Mouse (Mus musculus) 416B (cell line): ENCODE measurements at regions not wholly inside any gene's neighbourhood (a gene's known extent, or its start where the extent isn't known, plus 50 kb on each side); places are given as distances from the start of the nearest gene placed in this dataset.

Experiments
- DNase-seq: peaks from one replicate; pipeline ENCODE4 v3.0.0; 2011; ENCODE audit warnings: low read depth

DNA sequence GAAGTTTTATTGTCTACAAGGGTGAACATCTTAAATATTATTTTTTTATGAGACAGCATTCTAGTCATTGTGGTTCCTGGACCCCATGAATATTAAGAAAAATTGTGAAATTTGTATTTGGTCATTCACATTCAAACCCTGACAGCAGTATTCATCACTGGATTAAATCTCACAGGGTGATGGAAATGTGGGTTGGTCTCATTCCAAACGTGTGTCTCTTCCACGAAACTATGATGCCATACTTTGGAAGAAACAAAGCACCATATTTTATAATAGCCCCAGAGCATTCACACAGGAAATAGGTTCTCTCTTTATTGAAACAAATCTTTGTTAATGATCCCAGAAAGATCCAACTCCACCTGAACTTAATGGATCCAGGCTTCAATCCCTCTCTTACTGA is 156.2 kb upstream of the Tgfbr2 start:
- DNase-seq: no peak

DNA sequence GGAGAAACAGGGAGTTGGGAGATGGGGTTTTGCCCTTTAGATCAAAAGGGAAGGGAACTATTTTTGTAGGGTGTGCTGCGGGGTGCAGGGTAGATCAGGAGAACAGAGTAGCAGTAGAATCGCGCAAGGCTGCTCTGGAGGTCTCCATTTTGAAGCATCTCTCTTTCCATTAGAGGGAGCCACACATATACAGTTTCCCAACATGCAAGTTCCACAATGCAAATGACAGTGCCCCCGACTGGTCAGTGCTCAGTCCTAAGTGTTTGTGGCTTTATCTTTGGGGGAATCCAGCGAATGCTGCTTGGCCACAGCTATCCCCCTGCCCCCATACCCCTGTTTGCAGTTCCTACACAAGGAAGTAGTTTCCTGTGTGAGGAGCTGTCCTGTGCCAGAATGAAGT is 155.6 kb upstream of the Tgfbr2 start:
- DNase-seq: peak; percentile 59

DNA sequence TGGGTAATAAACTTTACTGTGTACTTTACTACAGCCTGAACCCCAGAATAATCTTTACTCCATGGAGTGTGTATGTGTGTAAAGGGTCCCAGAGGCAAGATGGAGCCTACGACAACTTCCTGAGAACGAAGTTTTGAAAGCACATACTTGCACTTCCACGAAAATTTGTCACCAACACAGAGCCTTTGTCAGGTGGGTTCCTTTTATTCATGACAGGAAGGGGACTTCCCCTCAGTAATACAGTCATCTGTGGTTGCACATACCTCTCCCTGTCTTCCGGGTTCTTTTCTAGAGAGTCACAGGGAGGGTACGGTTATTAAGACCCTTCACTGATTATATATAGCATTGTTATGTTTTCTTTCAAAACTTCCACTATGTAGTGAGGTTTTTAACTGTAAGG is 154.0 kb upstream of the Tgfbr2 start:
- DNase-seq: no peak

- no peak for DNase-seq
Measured at GRCm38 (mm10) chr9:116328201-116328600, 153.0 kb upstream of the Tgfbr2 start.

- DNase-seq: no peak
Measured at GRCm38 (mm10) chr9:116327080-116327479, 151.9 kb upstream of the Tgfbr2 start.

- DNase-seq: no peak
Measured at GRCm38 (mm10) chr9:116324971-116325370, 149.8 kb upstream of the Tgfbr2 start.

GRCm38 (mm10) chr9:116323871-116324721 is 148.9 kb upstream of the Tgfbr2 start:
- DNase-seq: no peak

GRCm38 (mm10) chr9:116321908-116322307 is 146.7 kb upstream of the Tgfbr2 start:
- DNase-seq: no peak

GRCm38 (mm10) chr9:116319421-116319820 is 144.3 kb upstream of the Tgfbr2 start:
- DNase-seq: no peak

GRCm38 (mm10) chr9:116316582-116317095 is 141.5 kb upstream of the Tgfbr2 start:
- DNase-seq: no peak

DNA sequence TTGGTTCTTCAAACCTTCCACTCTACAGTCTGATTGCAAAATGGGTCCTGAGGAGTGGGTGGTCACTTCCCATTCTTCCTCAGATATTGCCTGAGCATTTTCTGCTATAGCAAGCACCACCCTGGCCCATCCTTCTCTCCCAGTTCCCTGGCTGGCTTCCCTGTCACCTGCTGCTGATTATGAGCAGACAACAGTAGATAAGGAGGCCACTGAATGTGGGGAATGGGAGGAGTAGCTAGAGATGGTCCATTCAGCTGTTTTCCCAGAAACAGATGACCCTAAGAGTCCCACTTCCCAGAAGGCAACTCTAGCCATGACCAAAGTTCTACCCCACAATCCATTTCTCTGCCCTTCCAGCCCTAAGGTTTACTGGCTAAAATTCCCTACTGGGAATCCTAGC is 139.6 kb upstream of the Tgfbr2 start:
- no peak for DNase-seq

GRCm38 (mm10) chr9:116313932-116314790 is 139.0 kb upstream of the Tgfbr2 start:
- DNase-seq: no peak

DNA sequence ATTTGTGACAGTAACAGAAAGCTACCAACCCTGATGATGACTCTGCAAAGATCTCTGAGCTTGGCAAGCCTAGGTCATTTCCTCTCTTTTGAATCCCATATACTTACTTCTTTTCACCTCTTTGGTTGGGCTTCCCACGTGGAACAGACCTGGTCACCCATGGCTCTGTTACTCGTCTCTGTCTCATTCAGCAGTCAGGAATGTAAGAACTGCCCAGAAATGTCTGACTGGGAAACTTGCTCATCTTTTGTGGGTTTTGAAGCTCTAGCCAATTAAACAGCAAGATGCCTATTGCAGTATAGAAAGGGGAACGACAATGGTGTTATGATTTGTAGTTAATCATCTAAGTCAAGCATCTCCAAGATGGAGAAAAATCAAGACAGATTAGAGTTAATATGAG is 136.2 kb upstream of the Tgfbr2 start:
- DNase-seq: no peak

- DNase-seq: no peak
Measured at GRCm38 (mm10) chr9:116301602-116302001, 126.4 kb upstream of the Tgfbr2 start.

GRCm38 (mm10) chr9:116298791-116299190 is 123.6 kb upstream of the Tgfbr2 start:
- no peak for DNase-seq

GRCm38 (mm10) chr9:116296349-116296748 is 121.2 kb upstream of the Tgfbr2 start:
- DNase-seq: no peak

DNA sequence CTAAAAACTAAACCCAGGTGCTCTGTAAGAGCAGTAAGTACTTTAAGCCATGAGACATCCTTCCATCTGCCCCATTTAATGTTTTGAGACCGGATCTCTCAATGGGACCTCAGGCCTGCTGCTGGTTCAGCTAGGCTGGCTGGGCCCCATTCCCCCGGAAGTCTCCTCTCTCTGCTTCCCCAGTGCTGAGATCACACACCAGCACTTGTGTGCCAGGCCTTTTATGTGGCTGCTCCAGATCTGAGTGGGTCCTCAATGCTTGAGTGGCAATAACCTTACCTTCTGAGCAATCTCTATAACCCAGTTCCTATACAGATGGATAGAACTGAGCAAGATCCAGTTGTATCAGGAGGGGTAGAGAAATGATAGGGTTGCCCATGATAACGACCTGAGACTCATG is 118.9 kb upstream of the Tgfbr2 start:
- no peak for DNase-seq

DNA sequence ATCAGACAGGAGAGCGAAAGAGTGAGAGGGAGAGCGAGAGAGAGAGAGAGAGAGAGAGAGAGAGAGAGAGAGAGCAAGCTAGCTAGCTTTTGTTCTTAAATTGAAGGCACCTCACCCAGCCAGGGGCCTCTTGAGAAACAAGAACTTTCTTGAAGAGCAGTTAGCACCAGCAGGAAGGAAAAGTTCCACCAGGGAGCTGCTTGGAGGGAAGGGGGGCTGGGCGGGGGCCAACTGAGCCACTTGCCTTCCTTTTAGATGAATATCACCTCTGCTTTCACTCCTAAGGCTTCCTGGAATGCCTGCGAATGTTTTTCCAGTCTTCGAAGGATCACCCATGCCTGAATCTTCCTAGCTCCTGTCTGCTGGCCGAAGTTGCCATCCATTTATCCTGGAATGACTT is 118.0 kb upstream of the Tgfbr2 start:
- peak; percentile 4 for DNase-seq

GRCm38 (mm10) chr9:116291624-116292023 is 116.5 kb upstream of the Tgfbr2 start:
- peak; percentile 29 for DNase-seq

GRCm38 (mm10) chr9:116290896-116291295 is 115.7 kb upstream of the Tgfbr2 start:
- DNase-seq: no peak

- DNase-seq: no peak
Measured at GRCm38 (mm10) chr9:116285691-116286431, 110.7 kb upstream of the Tgfbr2 start.
